Mouse (Mus musculus) kidney, adult 2 months (tissue): ENCODE results near the gene Spaca6. TPM values are rescaled to one million over a fixed set of nuclear protein-coding genes. Genes with fewer than 3 reads are reported as not detected.
A peak's percentile ranks its signal among the peaks of the same experiment; 100 is the strongest.

Experiments used
- DNase-seq: peaks from one replicate; pipeline ENCODE4 v3.0.0; 2021
- H3K27ac ChIP-seq: fragments of 200-500 bp; 2 replicates; pipeline ENCODE4 v1.5.1; 2012; ENCODE audit warnings: low read depth, low read length, control low read depth, inconsistent platforms; ENCODE audit not compliant: insufficient read depth
- H3K27me3 ChIP-seq: fragments of 200-500 bp; replicated peaks from 2 replicates; pipeline ENCODE4 v1.6.1; 2012; ENCODE audit warnings: mild to moderate bottlenecking, moderate library complexity, low read length, inconsistent platforms; ENCODE audit not compliant: control insufficient read depth, insufficient read depth
- H3K36me3 ChIP-seq: fragments of 200-500 bp; 2 replicates; pipeline ENCODE4 v1.6.1; 2012; ENCODE audit warnings: mild to moderate bottlenecking, moderate library complexity, low read length, inconsistent platforms; ENCODE audit not compliant: control insufficient read depth, insufficient read depth
- H3K4me1 ChIP-seq: fragments of 200-500 bp; 2 replicates; pipeline ENCODE4 v1.6.1; 2011; ENCODE audit warnings: low read length; ENCODE audit not compliant: control insufficient read depth, insufficient read depth
- H3K4me3 ChIP-seq: fragments of 200-500 bp; 2 replicates; pipeline ENCODE4 v1.5.1; 2011; ENCODE audit warnings: mild to moderate bottlenecking, low read depth, low read length, control low read depth; ENCODE audit not compliant: insufficient read depth
- CTCF ChIP-seq: fragments of 200-500 bp; conservative IDR thresholded peaks from 2 replicates; pipeline ENCODE4 v1.5.1; 2011; ENCODE audit warnings: low read depth, mild to moderate bottlenecking, control low read depth, low read length, moderate library complexity, mixed read lengths; ENCODE audit not compliant: insufficient read depth, insufficient read length
- POLR2A ChIP-seq: fragments of 200-500 bp; IDR thresholded peaks from one replicate; pipeline ENCODE4 v1.6.1; 2011; ENCODE audit warnings: low read depth, low read length, control low read depth
- WGBS: fragments of 180-500 bp; shearing (Covaris S2); methylation state at CpG from one replicate; pipeline ENCODE4 v1.1.7; 2018; 5-methylcytosine and 5-hydroxymethylcytosine counted together
- polyA plus RNA-seq: library from polyadenylated mRNA; depleted of rRNA; stranded (reverse); fragments of >200 nt; gene quantifications from 2 replicates; pipeline ENCODE4 v1.2.3, GENCODE M21; 2012

The Spaca6 gene
- polyA plus RNA-seq, 1 experiment: 43.9 TPM

DNA sequence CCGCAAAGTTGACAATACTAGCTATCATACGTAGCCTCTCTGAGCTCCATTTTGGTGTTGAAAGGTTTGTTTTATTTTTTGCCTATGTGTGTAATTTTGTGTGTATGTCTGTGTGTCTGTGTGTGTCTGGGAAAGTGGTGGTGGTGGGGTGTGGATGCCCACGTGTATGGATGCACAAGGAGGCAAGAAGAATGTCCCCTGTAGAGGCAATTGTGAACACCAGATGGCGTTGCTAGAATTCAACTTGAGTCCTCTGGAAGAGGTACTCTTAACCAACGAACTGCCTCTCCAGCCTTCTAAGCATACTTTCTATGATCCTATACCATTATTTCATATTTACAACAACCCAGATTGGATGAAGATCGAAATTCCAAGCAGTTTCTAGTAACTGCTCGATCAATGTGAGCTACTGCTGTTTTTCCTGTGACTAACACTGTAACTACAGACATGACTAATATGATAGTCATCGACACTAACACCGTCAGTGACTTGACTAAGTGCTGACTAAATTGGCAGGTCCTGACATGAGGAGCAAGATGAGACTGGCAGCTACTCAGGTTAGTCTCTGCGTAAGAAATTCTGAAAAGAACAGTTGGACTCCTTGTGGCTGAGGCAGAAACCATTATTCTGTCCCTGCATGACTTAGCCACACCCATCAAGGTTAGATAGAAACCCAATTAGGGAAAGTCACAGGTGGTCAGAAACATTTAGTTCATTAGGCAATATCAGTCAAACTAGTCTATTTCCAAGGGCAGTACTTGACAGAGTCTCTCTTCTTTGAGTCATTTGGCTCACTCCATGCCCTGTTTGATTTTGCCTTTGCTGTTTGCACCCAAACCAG is 18.4 kb downstream of the Spaca6 start:
- no peaks in the 10 kb centered on the region for H3K4me1 ChIP-seq
- DNase-seq: peak; percentile 25
- no peak overlapping the region for H3K27ac ChIP-seq
- no peaks in the 10 kb centered on the region for H3K36me3 ChIP-seq
- TF ChIP-seq CTCF (0 out of 2 replicates have a peak, but pooled peaks have one; percentile 8), POLR2A (no peak)
- no peaks in the 10 kb centered on the region for H3K27me3 ChIP-seq
- H3K4me3 ChIP-seq: no peak overlapping the region
- 76% methylated on average over 10 of the region's 10 CpGs for WGBS

DNA sequence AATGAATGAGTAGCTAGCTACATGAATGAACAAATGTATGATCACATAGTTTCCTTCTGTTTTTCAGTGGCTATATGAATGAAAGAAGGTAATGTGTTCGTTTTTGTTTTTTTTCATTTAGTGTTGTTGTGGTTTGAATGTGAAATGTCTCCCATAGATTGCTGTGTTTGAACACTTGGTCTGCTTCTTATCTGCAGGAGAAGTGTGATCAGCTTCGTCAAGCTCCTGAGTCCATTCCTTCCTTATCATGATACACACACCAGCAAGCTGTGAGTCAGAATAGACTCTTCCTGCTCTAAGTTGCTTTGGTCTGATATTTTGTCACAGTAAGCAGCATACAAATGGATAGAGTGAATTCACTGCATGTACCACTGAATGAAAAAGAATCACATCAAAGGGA is 22.0 kb downstream of the Spaca6 start:
- H3K27me3 ChIP-seq: no peaks in the 10 kb centered on the region
- DNase-seq: no peak
- no peaks in the 10 kb centered on the region for H3K4me1 ChIP-seq
- no peak overlapping the region for H3K4me3 ChIP-seq
- no peaks in the 10 kb centered on the region for H3K36me3 ChIP-seq
- 80% methylated on average over 2 of the region's 2 CpGs for WGBS
- no peak overlapping the region for H3K27ac ChIP-seq
- TF ChIP-seq CTCF: no peak
- no peak for TF ChIP-seq POLR2A

DNA sequence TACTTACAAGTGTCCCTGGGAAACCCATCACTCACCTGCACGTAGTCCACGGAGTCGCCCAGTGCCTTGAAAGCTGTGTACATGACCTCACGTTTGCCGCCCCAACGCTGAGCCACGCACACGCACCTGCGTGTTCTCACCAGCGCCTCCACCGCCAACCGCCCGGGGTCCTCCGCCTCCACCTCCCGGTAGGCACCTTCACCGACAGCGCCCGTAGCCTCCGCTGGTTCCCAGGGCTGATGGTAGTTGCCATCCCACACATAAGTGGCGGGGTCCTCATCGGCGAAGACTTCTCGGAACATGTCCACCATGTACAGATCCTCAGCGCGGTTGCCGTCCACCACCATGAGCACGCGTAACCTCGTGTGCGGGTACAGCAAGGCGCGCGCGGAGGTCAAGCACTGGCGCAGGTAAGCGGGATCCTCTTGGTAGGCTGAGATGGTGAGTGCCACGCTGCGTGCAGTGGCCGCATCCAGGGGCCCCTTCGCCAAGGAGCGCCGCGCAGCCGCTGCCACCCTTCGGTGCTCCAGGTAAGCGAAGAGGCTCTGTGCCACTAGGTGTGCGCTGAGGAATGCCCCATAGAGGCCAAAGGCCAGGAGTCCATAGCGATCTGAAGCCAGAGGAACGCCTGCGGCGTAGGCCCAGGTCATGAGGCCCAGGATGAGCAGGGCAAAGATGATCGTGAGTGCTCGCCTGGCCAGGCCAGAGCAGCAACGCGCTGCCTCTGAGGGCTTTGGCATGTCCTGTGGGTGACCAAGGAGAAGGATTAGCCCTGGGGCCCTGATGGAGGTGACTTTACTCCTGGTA is 23.2 kb downstream of the Spaca6 start:
- Histone ChIP-seq H3K27me3 (no peaks in the 10 kb centered on the region), H3K4me3 (no peak overlapping the region), H3K4me1 (no peaks in the 10 kb centered on the region), H3K36me3 (no peaks in the 10 kb centered on the region), H3K27ac (no peak overlapping the region)
- TF ChIP-seq POLR2A (no peak), CTCF (no peak)
- 39% methylated on average over 55 of the region's 55 CpGs for WGBS
- DNase-seq: no peak

DNA sequence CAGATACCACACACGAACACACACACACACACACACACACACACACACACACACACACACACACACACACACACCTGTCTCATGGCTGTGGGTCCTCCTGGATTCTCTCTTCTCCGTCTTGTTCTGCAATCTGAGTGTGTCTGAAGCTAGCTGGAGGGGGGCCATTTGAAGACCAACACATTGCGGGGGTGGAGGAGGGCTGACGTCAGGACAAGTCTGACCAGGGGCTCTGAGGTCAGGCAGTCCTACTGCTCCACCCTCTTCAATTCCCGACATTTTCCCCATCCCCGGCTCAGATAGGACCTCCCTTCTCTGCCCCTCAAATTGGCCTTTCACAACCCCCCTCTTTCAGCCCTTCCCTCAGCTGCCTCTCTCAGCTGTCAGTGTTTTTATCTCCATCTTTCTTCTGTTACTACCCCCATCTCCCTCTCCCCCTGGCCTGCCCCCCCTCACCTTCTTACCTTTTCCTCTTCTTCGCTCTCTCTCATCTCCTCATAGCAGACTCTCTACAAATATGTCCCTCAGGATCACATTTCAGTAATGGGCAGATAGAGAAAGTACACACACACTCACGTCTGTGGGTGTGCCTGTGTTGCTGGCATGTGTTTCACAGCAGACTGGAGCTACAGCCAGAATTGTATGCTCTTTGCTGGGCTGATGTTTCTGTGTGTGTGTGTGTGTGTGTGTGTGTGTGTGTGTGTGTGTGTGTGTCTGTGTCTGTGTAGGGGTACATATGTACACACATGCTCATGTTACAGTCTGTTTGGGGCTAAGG is 28.3 kb downstream of the Spaca6 start, which contains the start of gene Has1:
Has1 (minus strand) TSS at position 142 of the 775 bp plus-strand sequence.
- no peak within 1 kb of the TSS for H3K27ac ChIP-seq
- H3K4me3 ChIP-seq: no peak within 1 kb of the TSS
- H3K4me1 ChIP-seq: no peaks in the 10 kb centered on the region
- WGBS: 39% methylated on average over 8 of the region's 8 CpGs
- no peaks in the 10 kb centered on the region for H3K27me3 ChIP-seq
- DNase-seq: no peak
- no peak for TF ChIP-seq POLR2A
- no peak for TF ChIP-seq CTCF
- H3K36me3 ChIP-seq: no peaks in the 10 kb centered on the region

DNA sequence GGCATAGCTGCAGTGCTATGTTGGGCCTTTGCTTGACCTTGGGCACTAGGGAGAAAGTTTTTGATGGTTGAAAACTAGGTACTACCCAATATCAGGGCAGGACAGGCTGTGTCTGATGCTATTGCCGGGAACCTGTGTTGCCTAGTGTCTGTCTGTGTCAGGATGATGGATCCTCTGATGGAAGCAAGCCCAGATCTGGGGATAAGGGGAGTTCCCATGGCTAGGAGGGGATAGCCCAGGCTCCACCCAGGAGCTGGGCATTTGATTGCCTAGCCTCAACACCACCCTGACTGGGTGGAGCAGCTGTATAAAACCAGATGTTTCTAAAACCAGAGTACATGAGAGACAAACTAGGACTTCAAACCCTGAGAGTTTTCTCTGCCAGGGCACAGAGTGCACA is 29.7 kb downstream of the Spaca6 start:
- TF ChIP-seq POLR2A (no peak), CTCF (no peak)
- H3K4me3 ChIP-seq: no peak overlapping the region
- no peaks in the 10 kb centered on the region for H3K27me3 ChIP-seq
- WGBS: 64% methylated on average over 1 of the region's 1 CpGs
- no peaks in the 10 kb centered on the region for H3K4me1 ChIP-seq
- no peak for DNase-seq
- H3K36me3 ChIP-seq: no peaks in the 10 kb centered on the region
- no peak overlapping the region for H3K27ac ChIP-seq

DNA sequence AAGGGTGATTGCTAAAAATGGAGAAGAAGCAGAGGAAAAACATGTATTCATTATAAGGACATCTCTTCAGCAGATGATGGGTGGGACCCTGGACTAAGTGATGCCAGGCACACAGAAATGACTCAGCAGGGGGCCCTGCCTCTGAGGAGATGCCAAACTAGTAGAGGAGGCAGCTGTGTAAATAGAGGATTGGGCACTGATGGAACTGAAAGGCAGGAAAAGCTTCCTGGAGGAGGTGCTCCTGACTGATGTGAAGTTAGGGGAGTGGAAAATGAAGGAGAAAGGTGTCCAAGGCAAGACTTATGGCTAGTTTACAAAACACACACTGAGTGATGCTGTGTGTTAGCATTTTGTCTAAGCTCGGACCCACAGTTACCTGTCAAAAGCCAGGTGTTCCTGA is 30.5 kb downstream of the Spaca6 start:
- H3K27me3 ChIP-seq: no peaks in the 10 kb centered on the region
- whole genome bisulfite sequencing: 81% methylated on average over 1 of the region's 1 CpGs
- DNase-seq: no peak
- H3K27ac ChIP-seq: no peak overlapping the region
- H3K36me3 ChIP-seq: no peaks in the 10 kb centered on the region
- H3K4me1 ChIP-seq: no peaks in the 10 kb centered on the region
- H3K4me3 ChIP-seq: no peak overlapping the region
- TF ChIP-seq CTCF: no peak
- no peak for TF ChIP-seq POLR2A
